1 mouse cellular context compared by ENCODE assay signal in the genomic region with DNA sequence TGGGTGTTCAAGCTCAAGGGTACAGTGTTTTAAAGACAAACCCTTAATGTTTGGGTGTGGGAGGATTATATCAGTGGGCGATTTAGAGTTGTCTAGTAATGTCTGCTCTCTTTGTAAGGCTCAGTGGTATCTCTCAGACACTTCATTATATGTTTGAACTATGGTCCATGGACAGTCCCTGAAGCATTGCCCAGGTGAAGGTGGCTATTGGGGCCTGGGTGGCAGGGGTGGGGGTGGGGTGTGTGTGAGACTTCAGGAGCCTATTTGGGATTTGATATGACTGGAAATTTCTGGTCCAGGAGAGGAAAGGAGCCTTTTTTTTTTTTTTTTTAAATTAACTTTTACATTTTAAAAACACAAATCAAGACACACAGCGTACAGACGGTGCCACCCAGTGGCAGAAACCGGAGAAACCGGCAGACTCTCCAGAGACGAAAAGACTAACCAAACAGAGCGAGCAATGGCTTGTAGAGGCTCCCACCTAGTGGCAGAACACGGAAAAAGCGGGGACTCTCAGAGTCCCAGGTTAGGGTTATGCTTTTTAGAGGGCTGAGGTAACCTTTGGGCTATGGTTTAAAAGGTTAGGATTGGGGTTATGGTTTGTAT.
TF ChIP-seq lines count a peak whose summit lies in the region.

No protein-coding gene starts in this region.

TF ChIP-seq in CH12.LX, 34 proteins besides CTCF, POLR2A, EP300 and RAD21 (continued from another document):
- TF ChIP-seq MXI1 (IDR thresholded peaks at IDR 0.05; ENCODE audit: low read depth, low read length) (no peak), NELFE (IDR thresholded peaks at IDR 0.05; ENCODE audit: low read depth, low read length) (peak; percentile 82; the same call in 1 of the 2 replicates), E2F4 (IDR thresholded peaks at IDR 0.05; ENCODE audit: insufficient replicate concordance, low read depth, low read length) (peak; percentile 47; the same call in 1 of the 2 replicates), PAX5 (IDR thresholded peaks at IDR 0.05; ENCODE audit: low read length) (no peak), MYC (IDR thresholded peaks at IDR 0.05; ENCODE audit: low read depth, low read length) (no peak), JUND (conservative IDR thresholded peaks at IDR 0.05; ENCODE audit: low read depth, low read length) (peak; percentile 63), ZMIZ1 (IDR thresholded peaks at IDR 0.05; ENCODE audit: low read depth, low read length) (no peak), BHLHE40 (IDR thresholded peaks at IDR 0.05; ENCODE audit: low read depth, low read length) (no peak), MAZ (IDR thresholded peaks at IDR 0.05; ENCODE audit: low read depth, low read length) (peak; percentile 30; the same call in 1 of the 2 replicates), MAX (IDR thresholded peaks at IDR 0.05; ENCODE audit: low read length) (0 out of 2 replicates have a peak, but pooled peaks have one; percentile 20), MAFK (IDR thresholded peaks at IDR 0.05; ENCODE audit: insufficient replicate concordance, low read length) (no peak), ZC3H11A (IDR thresholded peaks at IDR 0.05; ENCODE audit: low read depth, low read length) (peak; percentile 99)
